Mouse (Mus musculus) frontal cortex, postnatal 14 days (tissue): ENCODE data around the gene Pdzph1.

Experiments
- DNase-seq, 2 experiments: peaks; one replicate each; pipeline ENCODE4 v3.0.0; 2022; ENCODE audit warnings: low spot score in 2 of 2

Pdzph1 gene

DNA sequence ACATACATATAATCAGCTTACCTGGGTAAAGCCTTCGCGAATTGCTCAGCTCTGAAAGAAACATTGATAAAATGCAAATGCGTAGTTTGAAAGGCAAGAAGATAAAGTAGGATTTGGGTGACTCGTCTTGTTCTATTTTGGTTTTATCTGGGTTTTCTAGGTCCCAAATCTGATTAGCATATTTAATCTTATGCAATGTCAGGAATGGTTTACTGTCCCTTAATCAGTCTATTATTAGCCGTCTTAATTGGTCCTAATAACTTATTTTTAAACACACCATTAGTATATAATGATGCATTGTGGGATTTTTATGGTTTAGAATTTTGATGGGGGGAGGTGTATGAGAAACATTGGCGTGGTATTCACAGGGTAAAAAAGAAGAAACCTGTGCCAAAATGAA lies at the start of gene Pdzph1:
Gene Pdzph1, minus strand, starts transcription at position 101 of the 400 bp plus-strand sequence.
- no peak for DNase-seq

DNA sequence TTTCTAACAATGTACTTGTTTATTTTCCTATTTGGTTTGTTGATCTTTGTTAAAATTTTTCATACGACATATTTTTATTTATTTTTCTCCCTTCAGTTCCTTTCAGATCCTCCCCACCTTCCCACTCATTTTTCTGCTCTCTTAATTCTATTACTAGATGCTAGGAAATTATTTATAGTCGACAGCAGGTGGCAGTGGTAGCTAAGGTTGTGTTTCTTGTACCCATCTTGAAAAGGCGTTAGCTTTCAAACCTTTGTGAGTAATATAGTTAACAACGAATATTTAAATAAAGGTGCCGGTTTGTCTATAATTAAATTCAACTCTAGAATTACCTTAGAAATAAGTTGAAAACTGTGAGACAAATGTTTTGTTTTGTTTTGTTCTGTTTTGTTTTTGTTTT lies 48.6 kb upstream of the Pdzph1 start:
- DNase-seq = no peak

DNA sequence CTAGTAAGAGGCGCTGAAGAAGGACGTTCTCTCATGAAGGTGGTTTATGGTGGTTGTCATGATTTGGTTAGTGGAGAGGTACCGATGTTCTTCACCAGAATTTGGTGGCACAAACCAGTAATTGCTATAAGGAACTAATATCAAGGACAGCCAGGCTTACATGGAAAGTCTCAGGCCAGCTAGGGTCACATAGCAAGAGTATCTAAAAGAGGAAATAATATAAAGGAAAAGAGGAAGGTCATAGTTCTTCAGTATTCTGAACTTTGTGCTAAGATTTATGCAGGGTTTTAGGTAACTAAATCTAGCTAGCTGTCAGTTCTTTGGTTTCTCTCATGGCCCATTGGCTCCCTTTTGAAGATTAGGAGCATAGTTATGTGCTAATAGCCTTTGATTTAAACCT lies 42.3 kb upstream of the Pdzph1 start:
- DNase-seq = no peak

DNA sequence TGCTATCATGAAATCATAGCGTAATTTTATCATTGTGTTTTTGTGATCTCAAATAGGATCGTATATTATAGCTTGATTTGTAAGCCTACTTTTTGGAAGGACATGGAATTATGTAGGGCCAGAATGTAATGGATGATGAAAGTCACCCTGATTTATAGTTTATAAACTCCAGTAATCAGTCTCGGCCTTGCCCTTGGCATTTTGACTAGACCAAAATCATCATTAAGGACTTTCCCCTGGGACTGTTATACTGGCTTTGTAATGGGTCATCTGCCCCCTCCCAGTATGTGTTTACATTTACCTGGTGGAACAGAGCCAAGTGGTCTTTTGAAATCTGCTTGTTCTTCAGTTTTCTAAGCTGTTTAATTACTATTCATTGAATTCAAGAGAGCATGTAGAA lies 35.2 kb upstream of the Pdzph1 start:
- no peak for DNase-seq

DNA sequence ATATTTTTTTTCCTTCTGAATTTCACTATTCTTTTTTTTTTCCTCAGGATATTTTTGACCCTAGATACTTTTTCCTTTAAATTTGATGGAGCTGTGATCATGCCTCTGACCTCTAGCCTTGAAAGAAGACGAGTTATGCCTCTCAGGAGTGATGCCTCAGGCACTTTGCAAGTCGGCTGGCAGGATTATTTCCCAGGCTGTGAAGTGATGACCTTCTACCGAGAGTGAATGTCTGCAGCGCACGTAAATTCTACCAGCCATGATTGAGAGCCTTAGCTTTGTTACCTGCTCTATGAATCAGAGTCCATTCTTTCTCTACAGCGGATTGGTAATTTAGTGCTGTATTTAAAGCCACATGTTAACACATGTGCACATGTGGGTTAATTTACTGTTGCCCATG lies 33.3 kb upstream of the Pdzph1 start:
- DNase-seq = no peak

DNA sequence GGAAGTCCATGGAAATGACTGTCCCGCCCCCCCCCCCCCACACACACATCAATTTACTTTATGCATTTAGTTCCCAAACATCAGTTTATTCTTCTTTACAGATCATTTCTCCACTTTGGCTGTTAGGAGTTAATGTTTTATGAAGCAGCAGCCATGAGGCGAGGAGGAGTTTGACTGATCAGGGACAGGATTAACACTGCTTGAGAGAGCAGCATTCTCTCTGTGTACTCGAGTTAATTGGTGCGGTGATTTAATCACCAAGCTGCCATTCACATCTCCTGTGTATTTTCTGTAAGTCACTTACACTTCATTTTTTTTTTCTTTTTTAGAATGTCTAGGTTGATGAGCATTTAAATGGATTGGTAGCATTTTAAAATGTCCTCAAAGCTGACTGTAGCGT lies 32.8 kb upstream of the Pdzph1 start:
- no peak for DNase-seq

DNA sequence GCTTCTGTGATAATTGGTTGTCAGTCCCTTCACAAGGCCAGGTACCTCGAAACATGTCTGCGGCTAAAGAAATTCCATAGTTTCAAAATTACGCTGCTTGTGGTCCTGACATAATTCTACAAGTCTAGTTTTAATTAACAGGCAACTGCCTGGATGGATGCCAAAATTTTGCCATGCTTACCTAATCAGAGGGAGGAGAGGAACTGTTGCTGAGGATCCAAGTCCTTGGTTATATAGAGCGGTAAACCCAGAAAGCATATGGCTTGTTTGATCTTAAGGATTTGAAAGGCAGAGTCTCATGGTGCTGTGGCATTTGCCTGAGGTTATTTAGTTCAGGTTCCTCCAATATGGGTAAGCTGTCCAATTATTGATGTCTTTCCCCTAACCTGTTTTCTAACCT lies 27.5 kb upstream of the Pdzph1 start:
- DNase-seq = no peak

DNA sequence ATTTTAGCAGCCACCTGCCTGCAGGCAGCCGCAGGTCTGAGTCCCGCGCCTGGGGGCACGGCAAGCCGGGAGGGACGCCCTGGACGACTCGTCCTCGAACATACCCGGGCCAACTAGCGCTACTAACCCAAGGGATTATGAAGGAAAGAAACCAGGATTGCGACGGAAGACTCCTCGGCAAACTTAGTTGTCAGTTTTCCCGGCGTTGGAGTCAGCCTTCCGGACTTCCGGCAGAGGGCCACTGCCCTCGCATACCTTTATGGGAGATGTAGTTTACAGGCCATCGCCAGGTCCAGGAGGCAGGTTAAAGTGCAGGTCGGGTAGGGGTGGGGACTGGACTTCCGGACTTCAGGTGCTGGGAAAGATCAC lies 21.9 kb upstream of the Pdzph1 start, which contains the start of gene Nudt12:
Gene Nudt12, minus strand, starts transcription at position 282 of the 369 bp plus-strand sequence.
- peak; percentile 18 to 50 for DNase-seq

DNA sequence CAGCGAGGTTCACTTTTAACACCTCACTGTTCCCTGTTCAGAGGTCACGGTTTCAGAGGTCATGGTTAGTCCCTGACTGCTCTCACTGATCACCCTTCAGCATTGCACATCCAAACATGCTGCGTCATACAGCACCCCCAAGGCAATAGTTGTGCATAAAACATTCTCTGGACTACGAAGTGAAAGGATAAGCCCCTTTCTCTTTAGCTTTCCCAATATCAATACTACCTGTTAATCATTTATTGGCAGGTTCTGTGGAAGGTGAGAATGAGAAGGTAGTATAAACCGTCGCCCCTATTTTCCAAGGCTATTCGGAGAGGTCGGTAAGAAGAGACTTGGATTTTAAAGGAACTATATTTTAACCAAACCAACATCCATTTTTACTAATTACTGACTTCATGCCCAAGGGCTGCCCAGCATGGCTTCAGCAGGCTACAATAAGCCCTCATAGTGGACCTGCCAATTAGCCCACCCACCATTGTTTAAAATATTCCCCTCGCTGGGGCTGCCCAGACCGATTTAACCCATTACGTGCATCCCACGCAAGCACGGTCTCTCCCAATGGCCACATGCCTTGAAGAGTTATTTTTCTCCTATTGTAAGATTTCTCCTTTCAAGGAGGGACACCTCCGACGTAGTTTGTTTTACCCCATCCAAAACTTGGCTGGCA lies 21.4 kb upstream of the Pdzph1 start:
- DNase-seq = no peak

DNA sequence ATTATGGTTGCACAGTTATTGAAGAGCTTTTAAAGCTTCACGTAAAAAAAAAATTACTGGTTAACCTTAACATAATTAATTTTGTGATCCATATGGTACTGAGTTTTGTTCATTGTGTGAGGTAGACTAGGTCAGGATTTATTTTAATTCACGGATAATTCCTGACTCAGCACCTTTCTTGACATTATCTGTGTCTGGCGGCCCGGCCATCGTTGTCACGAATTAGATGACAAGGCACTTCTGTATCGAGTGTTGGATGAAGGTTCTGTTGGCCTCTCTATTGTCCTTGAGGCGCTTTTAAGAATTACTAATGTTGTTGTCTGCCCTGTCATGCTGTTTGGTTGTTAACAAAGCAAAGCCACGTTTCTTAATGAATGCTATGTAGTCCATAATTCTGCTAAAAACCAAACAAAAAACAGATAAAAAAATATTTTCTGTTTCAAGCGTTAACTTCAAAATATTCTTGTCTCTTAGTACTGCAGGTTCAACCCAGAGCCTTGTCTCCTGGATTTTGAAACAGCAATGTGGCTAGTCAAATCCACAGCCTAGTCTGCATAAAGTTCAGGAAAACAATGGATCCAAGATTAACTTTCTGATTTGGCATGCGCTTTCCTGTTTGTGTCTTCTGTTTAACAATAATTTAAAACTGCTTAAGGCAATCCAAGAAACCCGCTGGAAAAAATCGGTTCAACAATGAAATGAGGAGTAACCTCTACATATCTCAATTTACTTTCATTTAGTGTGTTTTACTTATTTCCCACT lies 20.6 kb upstream of the Pdzph1 start:
- DNase-seq = no peak

DNA sequence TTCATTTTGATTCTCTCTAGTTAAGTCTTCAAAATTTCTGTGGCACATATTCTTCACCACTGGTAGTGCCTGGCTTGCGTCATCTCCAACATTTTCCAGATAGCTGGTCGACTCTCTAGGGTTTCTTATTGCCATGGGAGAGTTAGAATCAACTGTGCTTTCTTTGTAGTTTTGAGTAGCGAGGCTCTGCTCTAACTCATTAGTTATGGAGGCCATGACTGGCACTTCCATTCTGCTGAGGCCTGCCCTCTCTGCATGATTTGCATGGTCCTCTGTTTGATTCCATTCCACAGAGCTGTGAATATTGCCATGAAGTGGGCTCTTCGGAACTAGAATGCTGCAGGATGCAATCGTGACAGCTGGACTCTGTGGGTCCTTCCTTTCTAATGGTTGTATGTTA lies 17.9 kb downstream of the Pdzph1 start:
- no peak for DNase-seq

DNA sequence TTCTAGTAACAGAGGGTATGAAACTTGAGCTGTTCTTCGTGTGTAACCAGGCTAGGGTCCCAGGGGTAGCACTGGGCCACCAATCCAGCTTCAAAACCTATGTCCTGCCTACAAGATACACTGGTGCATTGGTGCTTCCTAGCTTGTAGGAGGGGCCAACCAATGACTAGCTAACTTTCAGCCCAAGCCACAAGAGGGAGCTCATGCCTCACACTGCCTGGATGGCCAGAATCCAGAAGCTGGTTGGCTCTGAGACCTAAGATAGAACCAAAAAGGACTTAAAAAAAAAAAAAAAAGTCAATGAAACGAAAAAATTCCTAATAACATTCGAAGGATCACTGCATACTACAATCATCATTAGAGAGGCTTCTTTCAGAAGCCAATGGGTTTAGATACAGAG lies 31.3 kb downstream of the Pdzph1 start:
- DNase-seq = peak in 1 of 2 experiments; percentile 13

DNA sequence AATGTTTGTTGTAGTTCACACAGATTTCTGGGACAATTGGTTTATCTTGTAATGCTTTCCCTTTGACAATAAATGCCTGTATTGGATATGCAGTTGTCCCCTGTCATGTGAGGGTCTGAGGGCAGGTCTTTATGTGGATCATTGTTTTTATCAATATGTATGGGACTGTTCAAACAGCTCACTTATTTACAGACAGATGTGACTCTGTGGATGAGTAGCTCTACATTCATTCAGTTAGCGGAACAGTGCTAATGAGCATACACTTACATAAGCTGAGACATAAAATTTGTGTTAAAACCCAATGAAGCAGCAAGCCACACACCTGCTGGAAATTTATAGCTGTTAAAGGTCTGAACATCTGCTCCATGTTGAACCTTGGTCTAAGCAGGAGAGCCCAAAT lies 34.1 kb downstream of the Pdzph1 start:
- DNase-seq = no peak

DNA sequence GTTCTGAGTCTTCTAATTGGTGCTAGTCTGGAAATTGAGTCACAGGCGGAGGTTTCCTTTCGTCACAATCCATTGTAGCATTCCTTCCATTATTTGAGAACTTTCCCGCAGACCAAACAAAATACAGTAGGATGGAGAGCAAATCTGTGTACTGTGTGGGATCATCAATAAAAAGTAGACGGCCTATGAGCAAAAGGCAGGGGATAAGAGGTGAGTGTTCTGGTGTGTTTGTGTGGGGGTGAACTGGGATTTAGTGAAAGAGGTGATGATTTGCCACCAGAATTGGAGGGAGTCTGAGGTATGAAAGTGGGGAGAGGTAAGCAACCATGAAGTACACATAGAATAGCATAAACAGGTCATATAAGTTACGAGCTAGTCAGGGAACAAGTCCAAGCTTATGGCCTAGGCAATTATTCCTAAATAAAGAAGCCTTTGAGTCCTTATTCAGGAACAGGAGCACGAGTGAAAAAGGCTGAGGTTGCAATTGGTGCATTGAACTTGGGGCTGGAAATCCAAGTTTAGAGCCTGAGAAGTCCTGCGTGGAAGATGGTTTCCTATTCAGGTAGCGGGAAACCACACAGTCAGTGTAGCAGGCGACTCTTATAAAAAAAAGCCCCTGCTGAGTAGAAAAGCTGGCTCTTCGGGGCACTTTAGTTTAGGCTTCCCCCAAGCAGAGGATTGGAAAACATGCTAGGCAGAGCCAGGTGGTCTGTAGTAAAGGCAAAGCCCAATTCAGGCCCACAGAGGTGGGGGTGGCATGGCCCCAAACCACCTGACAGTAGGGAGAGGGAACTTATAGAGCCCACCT lies 48.0 kb downstream of the Pdzph1 start:
- DNase-seq = no peak

DNA sequence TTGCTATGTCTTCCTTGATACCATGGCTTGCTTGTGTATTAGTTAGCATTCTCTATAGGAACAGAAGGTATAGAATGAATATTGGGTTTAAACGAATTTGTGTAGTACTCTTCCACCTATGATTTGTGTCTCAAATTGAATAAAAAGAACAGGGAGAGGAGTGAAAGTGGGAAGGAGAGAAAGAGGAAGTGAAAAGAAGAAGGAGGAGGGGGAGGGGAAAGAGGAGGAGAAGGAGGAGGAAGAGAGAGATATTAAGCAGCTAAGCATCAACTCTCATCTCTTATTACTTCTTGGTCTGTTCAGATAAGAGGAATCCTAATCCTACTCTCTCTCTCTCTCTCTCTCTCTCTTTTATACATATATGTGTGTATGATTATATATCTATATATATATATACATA lies 52.6 kb downstream of the Pdzph1 start:
- DNase-seq = no peak

DNA sequence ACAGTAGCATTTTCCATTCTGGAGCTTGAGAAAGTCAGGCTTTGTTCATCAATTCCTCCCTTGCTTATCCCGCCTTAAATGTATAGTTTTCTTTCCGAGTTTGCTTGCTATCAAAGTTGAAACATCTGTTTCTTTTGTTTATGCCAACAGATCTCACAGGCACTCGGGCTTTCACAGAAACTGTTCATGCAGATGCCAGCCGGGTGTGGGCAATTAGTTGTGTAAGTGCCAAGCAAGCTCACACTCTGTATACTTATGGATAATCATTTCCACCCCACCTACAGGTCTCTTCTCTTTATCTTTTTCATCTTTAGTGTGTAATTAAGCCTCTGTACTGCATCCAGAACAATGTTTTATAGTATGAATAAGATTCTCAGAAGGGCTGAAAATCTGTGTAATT lies 53.6 kb downstream of the Pdzph1 start:
- DNase-seq = no peak

DNA sequence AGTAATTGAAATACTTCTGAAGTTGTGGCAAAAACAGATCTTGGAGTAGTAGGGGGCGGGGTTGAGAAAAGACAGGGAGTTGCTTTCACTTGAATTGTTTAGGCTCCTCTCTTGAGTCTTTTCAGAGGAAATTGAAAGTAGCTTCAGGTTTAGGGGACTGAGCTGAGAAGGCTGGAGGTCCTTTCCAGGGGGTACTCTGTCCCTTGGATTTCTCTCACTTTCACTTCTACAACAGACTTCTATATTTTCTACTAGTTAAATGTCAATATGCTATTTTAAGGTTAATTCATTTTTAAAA lies 58.2 kb downstream of the Pdzph1 start:
- no peak for DNase-seq

DNA sequence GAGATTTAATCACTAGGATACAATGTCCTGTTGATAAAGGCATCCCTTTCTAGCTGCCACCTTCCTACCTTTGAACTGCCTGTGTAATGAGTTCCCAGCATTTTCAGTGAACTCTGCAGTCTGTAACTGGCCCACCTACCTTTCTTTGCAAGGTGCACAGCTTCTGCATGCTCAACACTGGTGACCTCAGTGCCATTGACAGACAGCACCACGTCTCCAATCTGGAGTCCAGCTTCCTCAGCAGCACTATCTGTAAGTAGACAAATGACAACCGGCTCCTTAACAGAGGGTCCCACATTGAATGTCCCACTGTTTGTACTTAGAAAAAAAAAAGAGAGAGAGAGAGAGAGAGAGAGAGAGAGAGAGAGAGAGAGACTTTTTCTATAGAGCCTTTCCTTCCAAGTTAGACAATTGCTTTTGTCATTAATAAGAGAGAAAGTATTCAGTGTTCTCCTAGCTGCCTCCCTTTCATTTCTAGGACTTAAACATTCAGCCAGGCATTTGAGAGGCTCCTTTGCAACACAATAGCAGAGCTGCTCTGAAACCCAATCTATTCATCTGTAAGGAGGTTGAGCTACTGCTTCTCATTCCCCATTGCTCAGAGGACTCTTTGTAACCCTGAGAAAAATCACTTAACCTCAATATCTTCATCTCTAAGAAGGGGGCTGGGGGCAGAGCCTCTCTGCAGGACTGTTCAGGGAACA lies 58.7 kb downstream of the Pdzph1 start:
- no peak for DNase-seq

DNA sequence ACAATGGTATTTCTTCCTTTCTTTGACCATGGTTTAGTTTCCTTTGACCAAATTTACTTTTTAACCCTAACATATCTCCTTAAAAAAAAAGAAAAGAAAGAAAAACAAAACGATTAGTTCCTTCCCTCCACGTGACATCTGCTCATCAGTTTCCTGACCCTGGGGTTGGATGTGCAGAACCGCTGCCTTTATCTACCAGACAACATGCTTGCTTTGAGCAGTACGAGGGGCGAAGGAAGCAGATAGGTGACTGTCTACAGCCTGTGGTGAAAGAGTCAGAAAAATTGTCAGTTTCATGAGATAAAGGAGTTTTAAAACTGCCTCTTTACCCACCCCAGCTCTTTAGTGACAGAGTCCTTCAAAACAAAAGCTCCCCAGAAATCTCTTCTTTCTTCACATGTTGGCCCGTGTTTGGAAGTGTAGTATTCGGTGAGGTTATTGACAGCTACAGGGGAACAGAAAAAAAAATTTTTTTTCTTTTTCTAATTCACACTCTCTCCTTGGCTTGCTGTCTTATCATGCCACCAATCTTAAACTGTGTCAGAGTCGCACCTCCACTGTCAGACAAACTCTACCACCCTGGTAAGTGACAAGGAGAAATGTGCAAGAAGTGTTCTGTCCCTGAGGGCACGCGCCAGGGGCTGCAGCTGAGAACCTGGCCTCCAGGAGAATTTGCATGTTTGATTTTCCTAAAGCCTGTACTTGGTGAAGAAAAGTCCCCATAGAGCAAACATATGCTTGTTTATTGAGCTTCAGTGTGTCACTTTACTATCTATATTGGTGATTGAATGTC lies 66.2 kb downstream of the Pdzph1 start:
- no peak for DNase-seq

DNA sequence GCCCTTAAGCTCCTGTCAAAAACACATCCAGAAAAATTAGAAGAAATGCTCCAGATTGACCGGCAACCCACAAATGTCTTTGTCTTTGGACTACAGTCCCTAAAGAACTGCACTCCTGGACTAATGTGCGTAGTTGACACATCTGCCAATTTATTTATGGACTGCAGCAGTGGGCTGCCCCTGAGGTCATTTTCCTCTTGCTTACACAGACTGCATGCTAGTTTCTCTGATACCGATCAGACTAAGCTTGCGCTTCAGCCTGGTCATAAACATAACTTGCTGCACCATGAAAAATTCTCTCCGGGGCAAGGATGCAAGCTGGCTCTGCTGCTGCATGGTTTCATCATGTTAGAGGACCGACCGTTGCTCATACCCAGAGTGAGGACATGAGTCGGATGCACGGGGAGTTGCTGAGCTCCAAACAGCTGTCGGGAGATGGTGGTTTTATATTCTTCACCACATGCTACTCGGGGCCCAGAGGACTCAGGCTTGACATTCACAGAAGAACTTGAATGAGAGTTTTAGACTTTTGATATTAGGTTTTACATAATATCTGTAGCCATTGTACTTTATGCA lies 67.2 kb downstream of the Pdzph1 start:
- DNase-seq = no peak

DNA sequence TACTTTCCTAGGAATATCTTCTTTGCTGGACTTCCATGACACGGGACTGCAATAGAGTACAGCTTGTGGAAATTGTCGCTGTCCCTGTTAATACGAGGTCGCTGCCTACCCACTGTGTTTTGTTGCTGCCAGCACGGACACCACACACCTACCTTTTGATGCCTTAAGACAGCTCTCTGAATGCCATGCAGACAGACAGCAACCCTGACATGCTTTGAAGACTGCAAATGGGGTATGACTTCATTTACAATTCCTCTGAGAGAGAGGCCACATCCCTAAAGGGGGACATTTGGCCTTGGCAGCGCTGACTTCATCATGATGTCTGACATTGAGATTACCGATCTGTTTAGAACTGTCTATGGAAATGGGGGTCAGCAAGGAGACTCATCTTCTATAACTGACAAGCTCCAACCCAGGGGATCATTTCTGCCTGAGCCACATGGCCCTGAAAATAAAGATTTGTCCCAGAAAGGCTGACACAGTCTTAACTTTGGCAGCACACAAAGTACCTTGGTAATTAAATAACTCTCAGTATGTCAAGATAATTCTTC lies 67.8 kb downstream of the Pdzph1 start:
- no peak for DNase-seq
